Comparison of ENCODE assay signal across 12 mouse cellular contexts in the genomic region with DNA sequence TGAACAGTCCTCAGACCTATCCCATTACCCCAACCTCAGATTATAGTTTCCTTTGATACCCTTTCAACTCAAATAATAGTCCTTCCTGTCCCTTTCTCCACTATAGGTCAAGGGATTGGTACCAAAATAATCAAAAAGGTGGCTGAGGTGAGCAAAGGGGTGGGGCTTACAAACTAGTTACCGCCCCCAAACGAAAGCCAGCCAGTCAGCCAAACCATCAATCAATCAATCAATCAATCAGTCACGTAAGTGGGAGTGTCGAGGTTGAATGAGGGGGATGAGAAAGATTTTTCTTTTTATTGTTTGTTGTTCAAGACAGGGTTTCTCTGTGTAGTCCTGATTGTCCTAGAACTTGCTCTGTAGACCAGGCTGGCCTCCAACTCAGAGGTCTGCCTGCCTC. TPM values are rescaled to one million over a fixed set of nuclear protein-coding genes. Genes with fewer than 3 reads are reported as not detected.
DNase-seq lines count a peak whose midpoint lies in the region; ATAC-seq and TF ChIP-seq lines count a peak whose summit lies in the region.
"Had no signal": no experiment of that assay in that cellular context is flagged by ENCODE, and none has a peak within 500 bp of the region (broad histone marks: within the 10 kb centered on the region; RNA-seq: fewer than 3 reads in every experiment).

No protein-coding gene starts in this region.

- TF ChIP-seq EP300 in heart, adult 2 months (IDR thresholded peaks at IDR 0.05; ENCODE audit: insufficient read depth, low read depth, low read length) = no peak

- DNase-seq in heart, adult 2 months = no peak
- peak; percentile 66 for DNase-seq in R1 (ENCODE audit: low read depth, low spot score)
- no peak for DNase-seq in midbrain, embryonic 11.5 days (ENCODE audit: low spot score, missing footprints)
- no peak for DNase-seq in adrenal gland, postnatal 25 days
- no peak for DNase-seq in thymus, postnatal 4 days
- DNase-seq: B cell, adult 2 months had no signal

- 78% methylated on average over 4 of the region's 4 CpGs for WGBS in heart, embryonic 12.5 days
- WGBS in heart, adult 2 months = 86% methylated on average over 4 of the region's 4 CpGs
- WGBS in hindbrain, embryonic 13.5 days = 66% methylated on average over 4 of the region's 4 CpGs
- WGBS in midbrain, embryonic 11.5 days = 65% methylated on average over 4 of the region's 4 CpGs

- H3K36me3 ChIP-seq in heart, embryonic 12.5 days = no peaks in the 10 kb centered on the region
- no peaks in the 10 kb centered on the region for H3K36me3 ChIP-seq in heart, adult 2 months (ENCODE audit: control insufficient read depth, insufficient read depth, low read length)
- H3K36me3 ChIP-seq in hindbrain, embryonic 13.5 days = no peaks in the 10 kb centered on the region
- no peaks in the 10 kb centered on the region for H3K36me3 ChIP-seq in midbrain, embryonic 11.5 days (ENCODE audit: control insufficient read depth, insufficient read depth, low read length)

- no peak overlapping the region for H3K27ac ChIP-seq in heart, embryonic 12.5 days (ENCODE audit: poor library complexity, severe bottlenecking)
- H3K27ac ChIP-seq in heart, adult 2 months = no peak overlapping the region
- no peak overlapping the region for H3K27ac ChIP-seq in hindbrain, embryonic 13.5 days
- no peak overlapping the region for H3K27ac ChIP-seq in midbrain, embryonic 11.5 days (ENCODE audit: low read depth, low read length)

- no peaks in the 10 kb centered on the region for H3K27me3 ChIP-seq in heart, embryonic 12.5 days (replicated peaks)
- H3K27me3 ChIP-seq in heart, adult 2 months (ENCODE audit: control insufficient read depth, insufficient read depth, low read length) = no peaks in the 10 kb centered on the region
- no peaks in the 10 kb centered on the region for H3K27me3 ChIP-seq in hindbrain, embryonic 13.5 days
- no peaks in the 10 kb centered on the region for H3K27me3 ChIP-seq in midbrain, embryonic 11.5 days (ENCODE audit: control insufficient read depth, insufficient read depth, low read length)

- no peak for TF ChIP-seq POLR2A in heart, adult 2 months (IDR thresholded peaks at IDR 0.05; ENCODE audit: insufficient read depth, low read depth, low read length)

- H3K9me3 ChIP-seq in heart, embryonic 12.5 days (replicated peaks) = no peaks in the 10 kb centered on the region
- H3K9me3 ChIP-seq in hindbrain, embryonic 13.5 days = no peaks in the 10 kb centered on the region
- H3K9me3 ChIP-seq in midbrain, embryonic 11.5 days (ENCODE audit: control insufficient read depth, low read length) = no peaks in the 10 kb centered on the region

- TF ChIP-seq CTCF in heart, adult 2 months (IDR thresholded peaks at IDR 0.05) = no peak

- intact Hi-C loops in heart, adult 2 months (cut with DNase I) = no loop called here

- ATAC-seq in heart, embryonic 12.5 days (ENCODE audit: insufficient number of reproducible peaks, low FRiP score) = no peak
- no peak for ATAC-seq in hindbrain, embryonic 13.5 days (ENCODE audit: low FRiP score)
- ATAC-seq in midbrain, embryonic 11.5 days (ENCODE audit: low FRiP score) = no peak
- no peak for ATAC-seq in erythroblast, adult 5-6 weeks (replicated peaks; ENCODE audit: low FRiP score, poor library complexity, severe bottlenecking)

- H3K4me1 ChIP-seq in heart, embryonic 12.5 days (replicated peaks) = peaks cover 13% of the 10 kb centered on the region
- peaks cover 1% of the 10 kb centered on the region; the same call in 1 of the 2 replicates for H3K4me1 ChIP-seq in heart, adult 2 months (ENCODE audit: control insufficient read depth, insufficient read depth, low read length)
- H3K4me1 ChIP-seq in hindbrain, embryonic 13.5 days (replicated peaks) = peaks cover 15% of the 10 kb centered on the region
- peaks cover 14% of the 10 kb centered on the region for H3K4me1 ChIP-seq in midbrain, embryonic 11.5 days (ENCODE audit: control insufficient read depth, insufficient read depth, low read length)

- no peaks in the 10 kb centered on the region for H3K79me2 ChIP-seq in heart, adult 2 months (replicated peaks; ENCODE audit: control insufficient read depth, insufficient read depth, low read length)

- H3K4me3 ChIP-seq in heart, embryonic 12.5 days = peak overlapping the region; percentile 64; the same call in 1 of the 2 replicates
- no peak overlapping the region for H3K4me3 ChIP-seq in heart, adult 2 months
- peak overlapping the region; percentile 55 for H3K4me3 ChIP-seq in hindbrain, embryonic 13.5 days
- H3K4me3 ChIP-seq in midbrain, embryonic 11.5 days (ENCODE audit: low read depth, low read length) = no peak overlapping the region

- no peak overlapping the region for H3K9ac ChIP-seq in heart, embryonic 12.5 days
- no peak overlapping the region for H3K9ac ChIP-seq in heart, adult 2 months (ENCODE audit: low read depth, low read length)
- peak overlapping the region; percentile 78 for H3K9ac ChIP-seq in hindbrain, embryonic 13.5 days
- H3K9ac ChIP-seq in midbrain, embryonic 11.5 days (ENCODE audit: low read length) = no peak overlapping the region

- peak overlapping the region; percentile 86 for H3K4me2 ChIP-seq in heart, embryonic 12.5 days
- H3K4me2 ChIP-seq in hindbrain, embryonic 13.5 days = peak overlapping the region; percentile 86
- peak overlapping the region; percentile 65; the same call in 1 of the 2 replicates for H3K4me2 ChIP-seq in midbrain, embryonic 11.5 days

RNA-seq across cellular contexts. Expression of gene Sat2, which starts 1.2 kb away (rescaled TPM):
- polyA plus RNA-seq in heart, embryonic 12.5 days (2016; fragmentation: Nextera tagmentation; extraction: Ambion mirVana) = 16.5 and 17.4 TPM in 2 replicates
- total RNA-seq in heart, adult 2 months (2021) = 1 to 10 TPM; 1.8 to 1.9 TPM
- polyA plus RNA-seq in heart, adult 2 months (2012; rRNA removed) = 4.5 and 6.1 TPM in 2 replicates
- 28.0 and 28.1 TPM in 2 replicates for polyA plus RNA-seq in hindbrain, embryonic 13.5 days (2015; fragmentation: Nextera tagmentation; extraction: Ambion mirVana)
- 13.1 and 16.8 TPM in 2 replicates for polyA plus RNA-seq in midbrain, embryonic 11.5 days (2014; fragmentation: Nextera tagmentation; extraction: Ambion mirVana)
- not detected in 2 replicates for total RNA-seq in erythroblast, adult 5-6 weeks (2015; ENCODE audit: low replicate concordance)
- total RNA-seq in erythroblast, adult 5-6 weeks (2017; ENCODE audit: low replicate concordance) = 0.70 TPM in 1 of 2 replicates, not detected in the other
- total RNA-seq in adrenal gland, postnatal 25 days (2021) = 6.7 and 16.9 TPM in 2 replicates
- total RNA-seq: common myeloid progenitor, adult 5-6 weeks had no signal

RNA-seq across cellular contexts. Expression of gene Shbg, which starts 5.3 kb away (rescaled TPM):
- polyA plus RNA-seq in heart, embryonic 12.5 days (2016; fragmentation: Nextera tagmentation; extraction: Ambion mirVana) = 0.13 and 0.82 TPM in 2 replicates
- not detected for total RNA-seq in heart, adult 2 months (2021)
- not detected in 2 replicates for polyA plus RNA-seq in heart, adult 2 months (2012; rRNA removed)
- not detected in 2 replicates for polyA plus RNA-seq in hindbrain, embryonic 13.5 days (2015; fragmentation: Nextera tagmentation; extraction: Ambion mirVana)
- not detected in 2 replicates for polyA plus RNA-seq in midbrain, embryonic 11.5 days (2014; fragmentation: Nextera tagmentation; extraction: Ambion mirVana)
- total RNA-seq in erythroblast, adult 5-6 weeks (2015; ENCODE audit: low replicate concordance) = not detected in 2 replicates
- total RNA-seq in erythroblast, adult 5-6 weeks (2017; ENCODE audit: low replicate concordance) = 0.51 TPM in 1 of 2 replicates, not detected in the other
- not detected in 2 replicates for total RNA-seq in adrenal gland, postnatal 25 days (2021)
- total RNA-seq: common myeloid progenitor, adult 5-6 weeks; left cerebral cortex, postnatal 4 days had no signal

RNA-seq across cellular contexts. Expression of gene Fxr2, which starts 9.8 kb away (rescaled TPM):
- 37.1 and 40.1 TPM in 2 replicates for polyA plus RNA-seq in heart, embryonic 12.5 days (2016; fragmentation: Nextera tagmentation; extraction: Ambion mirVana)
- total RNA-seq in heart, adult 2 months (2021) = 100 to 1,000 TPM in 1 of 2 experiments, 10 to 100 TPM in 1; 86.0 to 103 TPM
- 61.2 and 112 TPM in 2 replicates for polyA plus RNA-seq in heart, adult 2 months (2012; rRNA removed)
- 40.5 and 52.0 TPM in 2 replicates for polyA plus RNA-seq in hindbrain, embryonic 13.5 days (2015; fragmentation: Nextera tagmentation; extraction: Ambion mirVana)
- polyA plus RNA-seq in midbrain, embryonic 11.5 days (2014; fragmentation: Nextera tagmentation; extraction: Ambion mirVana) = 25.6 and 29.0 TPM in 2 replicates
- total RNA-seq in erythroblast, adult 5-6 weeks (2015; ENCODE audit: low replicate concordance) = 12.3 and 19.2 TPM in 2 replicates
- 14.4 and 26.6 TPM in 2 replicates for total RNA-seq in erythroblast, adult 5-6 weeks (2017; ENCODE audit: low replicate concordance)
- total RNA-seq in adrenal gland, postnatal 25 days (2021) = 89.7 and 101 TPM in 2 replicates

RNA-seq across cellular contexts. Expression of gene Atp1b2, which starts 17.3 kb away (rescaled TPM):
- 30.9 and 31.1 TPM in 2 replicates for polyA plus RNA-seq in heart, embryonic 12.5 days (2016; fragmentation: Nextera tagmentation; extraction: Ambion mirVana)
- 10 to 100 TPM; 17.0 to 20.3 TPM for total RNA-seq in heart, adult 2 months (2021)
- polyA plus RNA-seq in heart, adult 2 months (2012; rRNA removed) = 23.7 and 30.0 TPM in 2 replicates
- 27.6 and 29.7 TPM in 2 replicates for polyA plus RNA-seq in hindbrain, embryonic 13.5 days (2015; fragmentation: Nextera tagmentation; extraction: Ambion mirVana)
- 10.4 and 12.2 TPM in 2 replicates for polyA plus RNA-seq in midbrain, embryonic 11.5 days (2014; fragmentation: Nextera tagmentation; extraction: Ambion mirVana)
- total RNA-seq in erythroblast, adult 5-6 weeks (2015; ENCODE audit: low replicate concordance) = 10.6 and 24.0 TPM in 2 replicates
- total RNA-seq in erythroblast, adult 5-6 weeks (2017; ENCODE audit: low replicate concordance) = 1.2 and 4.0 TPM in 2 replicates
- total RNA-seq in adrenal gland, postnatal 25 days (2021) = 34.0 and 38.0 TPM in 2 replicates

RNA-seq across cellular contexts. Expression of gene Sox15, which starts 32.1 kb away (rescaled TPM):
- polyA plus RNA-seq in heart, embryonic 12.5 days (2016; fragmentation: Nextera tagmentation; extraction: Ambion mirVana) = not detected in 2 replicates
- not detected for total RNA-seq in heart, adult 2 months (2021)
- polyA plus RNA-seq in heart, adult 2 months (2012; rRNA removed) = not detected in 2 replicates
- polyA plus RNA-seq in hindbrain, embryonic 13.5 days (2015; fragmentation: Nextera tagmentation; extraction: Ambion mirVana) = not detected in 2 replicates
- 0.16 TPM in 1 of 2 replicates, not detected in the other for polyA plus RNA-seq in midbrain, embryonic 11.5 days (2014; fragmentation: Nextera tagmentation; extraction: Ambion mirVana)
- not detected in 2 replicates for total RNA-seq in erythroblast, adult 5-6 weeks (2015; ENCODE audit: low replicate concordance)
- not detected in 2 replicates for total RNA-seq in erythroblast, adult 5-6 weeks (2017; ENCODE audit: low replicate concordance)
- total RNA-seq in adrenal gland, postnatal 25 days (2021) = 0.39 TPM in 1 of 2 replicates, not detected in the other
- total RNA-seq: common myeloid progenitor, adult 5-6 weeks; left cerebral cortex, postnatal 4 days had no signal
- polyA plus RNA-seq: heart, embryonic 11.5 days had no signal

Comparison
In these comparisons a context has a peak if more than half of its experiments do, and no peak if none do; other contexts are left out.
1. H3K4me3 ChIP-seq: peak in heart, embryonic 12.5 days (single experiment) and hindbrain, embryonic 13.5 days (single experiment); none in heart, adult 2 months (single experiment) and midbrain, embryonic 11.5 days (single experiment).
2. Peak in every context shown above with its lines, with median percentiles within 50 percentile points of each other: H3K4me2 ChIP-seq.